Mouse (Mus musculus): Measurements from ENCODE around the gene Clasrp.

DNA sequence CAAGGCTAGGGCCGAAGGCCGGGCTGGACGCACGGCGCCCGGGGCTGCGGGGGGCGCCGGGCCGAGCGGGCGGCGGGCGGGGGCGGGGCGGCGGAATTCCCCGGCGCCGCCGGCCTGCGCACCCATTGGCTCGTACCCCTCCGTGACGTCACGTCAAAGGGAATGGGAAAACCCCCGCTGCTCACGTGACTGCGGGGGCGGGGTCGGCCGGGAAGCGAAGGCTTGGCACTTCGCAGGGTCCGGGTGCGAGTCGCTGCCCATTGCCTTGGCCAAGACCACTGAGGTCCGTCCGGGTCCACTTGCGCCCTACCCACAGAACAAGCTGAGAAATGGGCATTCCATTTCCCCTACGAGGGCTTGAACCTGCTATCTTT lies 25.1 kb upstream of the Clasrp start, which contains the start of gene Relb:
- no peak for TF ChIP-seq CTCF (IDR thresholded peaks at IDR 0.05; ENCODE audit: low read depth, low read length)
- no peak for TF ChIP-seq POLR2AphosphoS5 (IDR thresholded peaks at IDR 0.05; ENCODE audit: insufficient replicate concordance, low read depth, low read length)
- TF ChIP-seq GATA2 (IDR thresholded peaks at IDR 0.05; ENCODE audit: borderline replicate concordance, low read depth, low read length) = no peak
- TF ChIP-seq TAL1 (conservative IDR thresholded peaks at IDR 0.05; ENCODE audit: low read depth, low read length) = no peak

Measured in G1E (cell line).